Mouse (Mus musculus) lung, adult 2 months (tissue): Measurements from ENCODE around the gene Dlg4.

ENCODE experiments used
- CTCF ChIP-seq: fragments of 200-500 bp; IDR thresholded peaks from 2 replicates; pipeline ENCODE4 v1.5.1; 2011; ENCODE audit warnings: mild to moderate bottlenecking, low read length, control low read depth; ENCODE audit not compliant: insufficient read depth
- POLR2A ChIP-seq: fragments of 200-500 bp; IDR thresholded peaks from 2 replicates; pipeline ENCODE4 v1.6.1; 2011; ENCODE audit warnings: low read depth, mild to moderate bottlenecking, control low read depth, low read length, borderline replicate concordance; ENCODE audit errors: extremely low read depth

DNA sequence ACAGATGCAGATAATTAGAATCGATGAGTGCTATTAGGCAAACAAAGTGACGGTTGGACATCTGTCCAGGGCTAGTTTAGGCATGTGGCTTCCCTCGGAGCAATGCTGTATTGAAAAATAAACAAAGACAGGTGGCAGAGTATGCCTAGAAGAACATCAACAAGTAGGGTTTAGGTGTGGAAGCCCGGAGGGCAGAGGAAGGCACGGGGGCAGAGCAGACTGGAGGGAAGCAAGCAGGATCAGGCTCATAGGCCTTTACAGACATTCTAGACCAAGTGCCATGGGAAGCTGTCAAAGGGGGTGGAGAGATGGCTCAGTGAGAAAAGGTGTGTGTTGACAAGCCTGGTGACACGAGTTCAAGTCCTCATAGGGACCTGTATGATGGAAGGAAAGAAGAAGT, 32.6 kb downstream of the Dlg4 start:
- TF ChIP-seq POLR2A (no peak), CTCF (no peak)
